Mouse (Mus musculus) embryo, embryonic 10 days (tissue): Measurements from ENCODE around the gene Cep350.
"Not testable (repeated sequence)": the region's sequence is repeated elsewhere in the genome, so short reads cannot be mapped to it uniquely, and the experiment has no call there.

Source experiments
- DNase-seq: peaks from one replicate; pipeline ENCODE4 v3.0.0-alpha.2; 2015; ENCODE audit warnings: low spot score

The Cep350 gene

GRCm38 (mm10) chr1:155886846-155887245 lies 86.2 kb downstream of the Cep350 start:
- DNase-seq = no peak

- DNase-seq = not testable (repeated sequence)
Observed at GRCm38 (mm10) chr1:155882646-155883231, 90.3 kb downstream of the Cep350 start.

- no peak for DNase-seq
Observed at GRCm38 (mm10) chr1:155879596-155879995, 93.5 kb downstream of the Cep350 start.

- DNase-seq = peak; percentile 12
Observed at GRCm38 (mm10) chr1:155862967-155863366, 110.1 kb downstream of the Cep350 start.

- DNase-seq = no peak
Observed at GRCm38 (mm10) chr1:155854926-155855702, 117.9 kb downstream of the Cep350 start.

- no peak for DNase-seq
Observed at GRCm38 (mm10) chr1:155853009-155853408, 120.0 kb downstream of the Cep350 start.

GRCm38 (mm10) chr1:155844235-155844634 lies 128.8 kb downstream of the Cep350 start:
- no peak for DNase-seq

GRCm38 (mm10) chr1:155843538-155843937 lies 129.5 kb downstream of the Cep350 start:
- DNase-seq = no peak

- no peak for DNase-seq
Observed at GRCm38 (mm10) chr1:155835667-155836066, 137.4 kb downstream of the Cep350 start.

GRCm38 (mm10) chr1:155833610-155834009 lies 139.4 kb downstream of the Cep350 start:
- DNase-seq = no peak

GRCm38 (mm10) chr1:155831958-155832357 lies 141.1 kb downstream of the Cep350 start:
- no peak for DNase-seq

- no peak for DNase-seq
Observed at GRCm38 (mm10) chr1:155830861-155831260, 142.2 kb downstream of the Cep350 start.

- no peak for DNase-seq
Observed at GRCm38 (mm10) chr1:155827703-155828295, 145.3 kb downstream of the Cep350 start.

GRCm38 (mm10) chr1:155826803-155827395 lies 146.2 kb downstream of the Cep350 start:
- peak; percentile 6 for DNase-seq

GRCm38 (mm10) chr1:155825940-155826716 lies 146.9 kb downstream of the Cep350 start:
- DNase-seq = no peak

GRCm38 (mm10) chr1:155820646-155821045 lies 152.4 kb downstream of the Cep350 start:
- DNase-seq = no peak

- no peak for DNase-seq
Observed at GRCm38 (mm10) chr1:155816167-155816566, 156.9 kb downstream of the Cep350 start.

- peak; percentile 86 for DNase-seq
Observed at GRCm38 (mm10) chr1:155812581-155813499, 160.2 kb downstream of the Cep350 start, which contains the start of gene Qsox1. Gene Qsox1, minus strand, starts transcription at chr1:155812889.

GRCm38 (mm10) chr1:155811995-155812580 lies 161.0 kb downstream of the Cep350 start:
- DNase-seq = no peak

GRCm38 (mm10) chr1:155810616-155811015 lies 162.4 kb downstream of the Cep350 start:
- no peak for DNase-seq
